Mouse (Mus musculus) brain, embryonic 14.5 days (tissue): ENCODE measurements around the gene Lamc3.

Source experiments
- CTCF ChIP-seq: fragments of 200-500 bp; IDR thresholded peaks from 2 replicates; pipeline ENCODE4 v1.5.1; 2012; ENCODE audit warnings: inconsistent platforms, mild to moderate bottlenecking, moderate library complexity, borderline replicate concordance; ENCODE audit not compliant: insufficient read depth, insufficient read length; ENCODE audit errors: extremely low read depth
- POLR2A ChIP-seq: fragments of 200-500 bp; IDR thresholded peaks from 2 replicates; pipeline ENCODE4 v1.6.1; 2012; ENCODE audit warnings: mild to moderate bottlenecking, inconsistent platforms, borderline replicate concordance; ENCODE audit not compliant: poor library complexity, insufficient read depth, insufficient read length, severe bottlenecking; ENCODE audit errors: extremely low read depth

DNA sequence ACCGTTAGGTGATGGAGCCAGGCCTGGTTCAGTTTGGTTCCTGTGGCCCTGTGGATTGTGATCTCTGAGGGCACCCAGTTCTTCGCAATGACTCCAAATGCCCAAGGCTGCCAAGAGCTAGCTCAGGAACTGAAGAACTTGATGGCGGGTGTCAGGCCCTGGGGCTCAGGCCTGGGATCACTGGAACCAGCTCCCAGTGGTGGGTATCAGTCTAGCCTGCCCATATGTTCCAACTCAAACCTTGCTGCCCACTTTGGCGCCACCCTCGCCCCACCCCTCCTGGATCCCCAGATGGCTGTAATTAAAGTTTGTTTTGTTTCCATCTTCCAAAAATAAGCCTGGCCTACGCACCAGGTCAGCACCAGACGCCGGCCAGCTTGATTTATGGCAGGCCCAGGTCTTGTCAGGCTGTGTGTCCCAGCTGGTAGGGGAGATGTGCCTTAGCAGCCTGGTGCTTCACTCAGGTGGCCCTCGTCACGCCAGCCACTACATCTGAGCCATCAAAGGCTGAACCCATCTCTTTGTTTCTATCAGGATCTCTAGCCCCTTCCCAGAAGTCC is 6.1 kb downstream of the Lamc3 start:
- TF ChIP-seq CTCF = no peak
- no peak for TF ChIP-seq POLR2A
